Mouse (Mus musculus) kidney, adult 2 months (tissue): Measurements from ENCODE around the gene Ulk3. TPM values are rescaled to one million over a fixed set of nuclear protein-coding genes. Genes with fewer than 3 reads are reported as not detected.

ENCODE experiments used
- DNase-seq: peaks from one replicate; pipeline ENCODE4 v3.0.0; 2021
- H3K27ac ChIP-seq: fragments of 200-500 bp; 2 replicates; pipeline ENCODE4 v1.5.1; 2012; ENCODE audit warnings: low read depth, low read length, control low read depth, inconsistent platforms; ENCODE audit not compliant: insufficient read depth
- H3K27me3 ChIP-seq: fragments of 200-500 bp; replicated peaks from 2 replicates; pipeline ENCODE4 v1.6.1; 2012; ENCODE audit warnings: mild to moderate bottlenecking, moderate library complexity, low read length, inconsistent platforms; ENCODE audit not compliant: control insufficient read depth, insufficient read depth
- H3K36me3 ChIP-seq: fragments of 200-500 bp; 2 replicates; pipeline ENCODE4 v1.6.1; 2012; ENCODE audit warnings: mild to moderate bottlenecking, moderate library complexity, low read length, inconsistent platforms; ENCODE audit not compliant: control insufficient read depth, insufficient read depth
- H3K4me1 ChIP-seq: fragments of 200-500 bp; 2 replicates; pipeline ENCODE4 v1.6.1; 2011; ENCODE audit warnings: low read length; ENCODE audit not compliant: control insufficient read depth, insufficient read depth
- H3K4me3 ChIP-seq: fragments of 200-500 bp; 2 replicates; pipeline ENCODE4 v1.5.1; 2011; ENCODE audit warnings: mild to moderate bottlenecking, low read depth, low read length, control low read depth; ENCODE audit not compliant: insufficient read depth
- CTCF ChIP-seq: fragments of 200-500 bp; conservative IDR thresholded peaks from 2 replicates; pipeline ENCODE4 v1.5.1; 2011; ENCODE audit warnings: low read depth, mild to moderate bottlenecking, control low read depth, low read length, moderate library complexity, mixed read lengths; ENCODE audit not compliant: insufficient read depth, insufficient read length
- POLR2A ChIP-seq: fragments of 200-500 bp; IDR thresholded peaks from one replicate; pipeline ENCODE4 v1.6.1; 2011; ENCODE audit warnings: low read depth, low read length, control low read depth
- WGBS: fragments of 180-500 bp; shearing (Covaris S2); methylation state at CpG from one replicate; pipeline ENCODE4 v1.1.7; 2018; 5-methylcytosine and 5-hydroxymethylcytosine counted together
- polyA plus RNA-seq: library from polyadenylated mRNA; depleted of rRNA; stranded (reverse); fragments of >200 nt; gene quantifications from 2 replicates; pipeline ENCODE4 v1.2.3, GENCODE M21; 2012

Gene Ulk3
- polyA plus RNA-seq, 1 experiment, result 26.9 TPM

DNA sequence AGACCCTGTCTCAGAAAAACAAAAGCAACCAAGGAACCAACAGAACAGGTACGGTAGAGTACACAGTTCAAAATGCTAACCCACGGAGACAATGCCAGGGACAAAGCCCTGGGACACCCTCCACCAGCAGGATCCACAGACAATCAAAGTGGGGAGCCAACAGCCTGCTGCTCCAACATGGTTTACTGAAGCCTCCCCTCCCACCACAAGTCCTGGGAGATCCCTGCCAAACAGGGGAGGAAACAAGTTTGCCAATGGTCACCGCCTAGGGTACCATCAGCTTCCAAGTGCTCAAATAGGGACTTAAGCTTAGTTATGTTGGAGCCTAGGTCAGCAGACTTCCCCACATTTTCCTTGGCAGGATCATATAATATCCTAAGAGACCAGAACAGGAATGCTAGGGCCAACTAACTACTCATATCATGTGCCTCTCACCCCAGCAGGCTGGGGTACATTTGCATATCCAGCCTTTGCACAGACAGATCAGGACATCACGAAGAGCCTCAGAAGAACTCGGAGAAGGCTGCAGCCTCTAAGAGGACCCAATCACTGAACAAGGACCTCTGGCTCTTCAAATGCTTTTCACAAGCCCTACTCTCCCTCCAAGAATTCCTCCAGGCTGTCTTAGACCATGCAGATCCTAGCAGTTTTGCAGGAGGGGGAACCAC lies 50.5 kb downstream of the Ulk3 start:
- 53% methylated on average over 5 of the region's 5 CpGs for WGBS
- no peak overlapping the region for H3K4me3 ChIP-seq
- TF ChIP-seq CTCF, result no peak
- no peak for TF ChIP-seq POLR2A
- H3K27me3 ChIP-seq, result no peaks in the 10 kb centered on the region
- H3K36me3 ChIP-seq, result no peaks in the 10 kb centered on the region
- peak overlapping the region; percentile 62 for H3K27ac ChIP-seq
- peaks cover 59% of the 10 kb centered on the region for H3K4me1 ChIP-seq
- no peak for DNase-seq

- Histone ChIP-seq H3K27me3 (no peaks in the 10 kb centered on the region), H3K36me3 (no peaks in the 10 kb centered on the region), H3K27ac (peak overlapping the region; percentile 62), H3K4me1 (peaks cover 59% of the 10 kb centered on the region), H3K4me3 (no peak overlapping the region)
- TF ChIP-seq CTCF (no peak), POLR2A (peak; percentile 24)
- peak; percentile 73 for DNase-seq
- 11% methylated on average over 15 of the region's 15 CpGs for WGBS
Observed at GRCm38 (mm10) chr9:57640384-57640783, 51.1 kb downstream of the Ulk3 start.

DNA sequence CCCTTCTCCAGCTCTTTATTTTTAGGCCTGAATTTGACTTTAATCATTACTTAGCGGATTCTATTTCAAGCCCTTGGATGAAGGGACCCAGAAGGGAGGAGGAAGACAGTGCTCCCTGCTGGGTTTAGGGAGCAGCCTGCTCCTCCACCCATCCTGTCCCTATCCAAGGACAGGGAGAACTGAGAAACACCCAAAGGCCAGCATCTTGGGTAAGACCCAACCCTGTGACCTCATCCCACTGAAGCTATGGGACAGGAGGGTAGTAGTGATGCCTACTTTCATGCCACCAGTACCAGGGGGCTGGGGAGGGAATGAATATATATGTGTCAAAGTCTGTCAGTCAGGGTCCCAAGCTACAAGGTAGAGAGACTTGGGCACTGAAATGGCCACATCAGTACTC lies 51.8 kb downstream of the Ulk3 start:
- TF ChIP-seq CTCF (no peak), POLR2A (no peak)
- no peaks in the 10 kb centered on the region for H3K36me3 ChIP-seq
- H3K4me1 ChIP-seq, result peaks cover 59% of the 10 kb centered on the region
- no peaks in the 10 kb centered on the region for H3K27me3 ChIP-seq
- WGBS, result 65% methylated on average over 1 of the region's 1 CpGs
- H3K27ac ChIP-seq, result peak overlapping the region; percentile 41; the same call in 1 of the 2 replicates
- no peak overlapping the region for H3K4me3 ChIP-seq
- no peak for DNase-seq

DNA sequence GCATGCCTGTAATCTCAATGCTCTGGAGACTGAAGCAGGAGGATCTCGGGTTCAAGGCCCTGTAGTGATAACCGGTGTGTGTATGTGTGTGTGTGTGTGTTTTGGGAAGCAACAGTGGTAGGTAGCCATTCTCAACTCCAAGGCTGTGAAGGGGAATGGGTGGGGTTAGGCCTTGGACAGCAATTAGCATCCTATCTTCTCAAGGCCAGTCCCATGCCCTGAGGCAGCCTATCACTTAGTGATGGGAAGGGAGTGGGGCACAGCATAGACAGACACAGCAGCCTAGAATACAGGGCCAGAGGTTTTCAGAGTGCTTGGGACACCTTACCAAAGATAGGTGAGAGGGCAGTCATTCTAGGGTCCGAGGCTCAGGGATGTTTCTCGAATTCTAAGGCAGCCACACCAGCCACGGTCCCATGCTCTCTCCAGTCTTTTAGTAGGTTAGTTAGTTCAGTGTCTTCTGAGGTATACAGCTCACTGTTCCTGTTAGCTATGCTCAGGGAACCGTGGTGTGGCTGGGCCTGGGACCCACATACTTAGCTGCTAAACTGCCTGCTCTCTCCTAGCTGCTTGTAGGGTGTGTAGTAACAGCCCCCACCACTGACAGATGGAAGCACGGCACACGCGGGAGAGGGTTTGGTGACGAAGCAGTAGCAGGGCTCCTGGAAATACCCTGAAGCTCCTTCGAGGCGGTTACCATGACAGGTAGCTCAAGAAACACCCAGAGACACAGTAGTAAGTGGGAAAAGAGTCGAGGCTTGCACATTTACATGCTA lies 52.7 kb downstream of the Ulk3 start:
- no peaks in the 10 kb centered on the region for H3K27me3 ChIP-seq
- H3K36me3 ChIP-seq, result no peaks in the 10 kb centered on the region
- H3K4me1 ChIP-seq, result peaks cover 58% of the 10 kb centered on the region
- no peak for DNase-seq
- WGBS, result 78% methylated on average over 13 of the region's 13 CpGs
- H3K27ac ChIP-seq, result no peak overlapping the region
- TF ChIP-seq CTCF (no peak), POLR2A (no peak)
- H3K4me3 ChIP-seq, result no peak overlapping the region

- peak; percentile 71 for DNase-seq
- no peak for TF ChIP-seq POLR2A
- no peak for TF ChIP-seq CTCF
Observed at GRCm38 (mm10) chr9:57643169-57643855, 54.1 kb downstream of the Ulk3 start.

GRCm38 (mm10) chr9:57643856-57644180 lies 54.6 kb downstream of the Ulk3 start:
- DNase-seq, result peak; percentile 32
- peaks cover 40% of the 10 kb centered on the region for H3K4me1 ChIP-seq
- peak overlapping the region; percentile 26; the same call in 1 of the 2 replicates for H3K4me3 ChIP-seq
- 30% methylated on average over 7 of the region's 7 CpGs for WGBS
- TF ChIP-seq CTCF (no peak), POLR2A (no peak)
- peak overlapping the region; percentile 22 for H3K27ac ChIP-seq
- no peaks in the 10 kb centered on the region for H3K36me3 ChIP-seq
- H3K27me3 ChIP-seq, result no peaks in the 10 kb centered on the region

More at GRCm38 (mm10) chr9:57643169-57643855, 54.1 kb downstream of the Ulk3 start:
- H3K4me3 ChIP-seq, result peak overlapping the region; percentile 26; the same call in 1 of the 2 replicates
- H3K27me3 ChIP-seq, result no peaks in the 10 kb centered on the region
- no peaks in the 10 kb centered on the region for H3K36me3 ChIP-seq
- WGBS, result 33% methylated on average over 9 of the region's 9 CpGs
- H3K27ac ChIP-seq, result peak overlapping the region; percentile 22
- H3K4me1 ChIP-seq, result peaks cover 45% of the 10 kb centered on the region

GRCm38 (mm10) chr9:57644442-57644943 lies 55.2 kb downstream of the Ulk3 start:
- H3K4me1 ChIP-seq, result peaks cover 34% of the 10 kb centered on the region
- no peaks in the 10 kb centered on the region for H3K36me3 ChIP-seq
- peak overlapping the region; percentile 79 for H3K4me3 ChIP-seq
- no peak for TF ChIP-seq POLR2A
- TF ChIP-seq CTCF, result no peak
- DNase-seq, result peak; percentile 24
- WGBS, result 2% methylated on average over 18 of the region's 18 CpGs
- H3K27me3 ChIP-seq, result no peaks in the 10 kb centered on the region
- peak overlapping the region; percentile 42; the same call in 1 of the 2 replicates for H3K27ac ChIP-seq
